Comparison of ENCODE assay signal across 9 mouse cellular contexts in the genomic region with DNA sequence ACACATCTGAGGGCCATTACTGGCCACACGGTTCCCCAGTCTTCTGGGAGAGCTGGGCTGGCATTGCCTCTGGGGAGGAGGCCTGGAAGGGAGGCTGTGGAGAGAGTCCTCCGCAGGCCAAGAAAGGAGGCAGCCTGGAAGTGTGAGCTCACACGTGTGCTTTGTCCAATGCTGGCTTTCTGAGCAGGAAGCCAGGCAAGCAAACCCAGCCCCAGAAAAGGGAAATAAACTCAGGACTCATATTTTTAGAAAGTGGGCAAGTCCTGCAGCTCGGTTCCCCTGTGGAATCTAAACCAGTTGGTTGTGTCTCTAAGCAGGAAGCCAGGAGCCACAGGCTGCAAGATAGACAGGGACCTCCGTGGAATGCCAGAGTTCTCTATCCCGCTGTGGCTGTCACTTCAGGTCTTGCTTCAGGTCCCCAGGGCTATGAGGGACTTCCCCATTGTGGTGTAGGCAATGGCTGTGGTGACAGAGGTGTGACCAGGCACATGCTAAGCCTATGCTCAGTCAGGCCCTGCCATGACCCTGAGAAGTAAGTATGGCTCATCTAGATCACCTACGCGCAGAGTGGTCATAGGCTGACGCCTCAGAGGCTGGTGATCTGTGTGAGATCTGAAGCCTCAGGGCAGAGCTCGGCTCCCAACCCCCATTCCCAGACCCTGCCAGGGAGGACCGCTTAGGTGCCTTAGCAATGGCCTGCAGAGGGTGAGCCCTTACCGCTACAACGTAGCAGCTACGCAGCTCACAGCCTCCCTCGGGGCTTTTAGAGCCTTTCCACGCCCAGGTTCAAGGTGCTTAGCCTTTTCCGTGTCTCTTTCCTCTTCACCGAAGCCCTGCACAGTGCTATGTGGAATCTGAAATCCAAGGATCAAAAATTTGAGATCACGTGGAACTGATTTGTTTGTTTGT. TPM values are rescaled to one million over a fixed set of nuclear protein-coding genes. Genes with fewer than 3 reads are reported as not detected.
A peak's percentile ranks its signal among the peaks of the same experiment; 100 is the strongest.
DNase-seq lines count a peak whose midpoint lies in the region; ATAC-seq and TF ChIP-seq lines count a peak whose summit lies in the region.
"Had no signal": no experiment of that assay in that cellular context is flagged by ENCODE, and none has a peak within 500 bp of the region (broad histone marks: within the 10 kb centered on the region; RNA-seq: fewer than 3 reads in every experiment).

No protein-coding gene starts in this region.

- DNase-seq in heart, adult 11 months = peak; percentile 89
- DNase-seq in heart, postnatal 36 days = no peak
- DNase-seq in lung, postnatal 25 days (ENCODE audit: low spot score) = peak; percentile 26
- no peak for DNase-seq in lung, postnatal 10 days
- peak; percentile 38 to 60 for DNase-seq in spleen, adult 2 months (ENCODE audit: low read depth in 1 of 2, low spot score in 2 of 2)
- DNase-seq in adrenal gland, postnatal 25 days = no peak
- DNase-seq in forebrain, embryonic 14.5 days (ENCODE audit: low spot score) = no peak

- H3K27me3 ChIP-seq in intestine, postnatal 0 days (replicated peaks; ENCODE audit: control insufficient read depth, insufficient read depth, low read length) = no peaks in the 10 kb centered on the region
- no peaks in the 10 kb centered on the region for H3K27me3 ChIP-seq in spleen, adult 2 months (ENCODE audit: control insufficient read depth, insufficient read depth, low read length)
- no peaks in the 10 kb centered on the region for H3K27me3 ChIP-seq in forebrain, embryonic 14.5 days (replicated peaks; ENCODE audit: control insufficient read depth, insufficient read depth, low read length)

- no peak overlapping the region for H3K4me2 ChIP-seq in intestine, postnatal 0 days (replicated peaks; ENCODE audit: low read depth)
- H3K4me2 ChIP-seq in forebrain, embryonic 14.5 days (ENCODE audit: low read length) = no peak overlapping the region

- H3K4me1 ChIP-seq in intestine, postnatal 0 days (replicated peaks; ENCODE audit: control insufficient read depth, insufficient read depth, low read length) = 0 out of 2 replicates have a peak, but pooled peaks cover 3% of the 10 kb centered on the region
- no peaks in the 10 kb centered on the region; the same call in 1 of the 2 replicates for H3K4me1 ChIP-seq in spleen, adult 2 months (ENCODE audit: control insufficient read depth, insufficient read depth, insufficient read length)
- no peaks in the 10 kb centered on the region for H3K4me1 ChIP-seq in forebrain, embryonic 14.5 days (ENCODE audit: control insufficient read depth, insufficient read depth, low read length)

- TF ChIP-seq POLR2A in spleen, adult 2 months (IDR thresholded peaks at IDR 0.05; ENCODE audit: low read depth, low read length) = no peak

- H3K9ac ChIP-seq in intestine, postnatal 0 days (ENCODE audit: low read depth, low read length) = no peak overlapping the region
- H3K9ac ChIP-seq in forebrain, embryonic 14.5 days (ENCODE audit: low read length) = no peak overlapping the region

- no peak overlapping the region for H3K27ac ChIP-seq in intestine, postnatal 0 days (ENCODE audit: low read depth, low read length)
- H3K27ac ChIP-seq in spleen, adult 2 months (ENCODE audit: insufficient read depth, low read length) = no peak overlapping the region
- H3K27ac ChIP-seq in forebrain, embryonic 14.5 days (ENCODE audit: low read depth, low read length) = no peak overlapping the region

- H3K36me3 ChIP-seq in intestine, postnatal 0 days (ENCODE audit: control insufficient read depth, insufficient read depth) = no peaks in the 10 kb centered on the region
- H3K36me3 ChIP-seq in spleen, adult 2 months (ENCODE audit: control insufficient read depth, insufficient read depth, low read length) = no peaks in the 10 kb centered on the region
- no peaks in the 10 kb centered on the region for H3K36me3 ChIP-seq in forebrain, embryonic 14.5 days (ENCODE audit: control insufficient read depth, insufficient read depth, low read length)

- no peak for TF ChIP-seq CTCF in intestine, postnatal 0 days (IDR thresholded peaks at IDR 0.05; ENCODE audit: low read depth)
- no peak for TF ChIP-seq CTCF in spleen, adult 2 months (IDR thresholded peaks at IDR 0.05; ENCODE audit: extremely low read depth, insufficient read depth, insufficient read length, insufficient replicate concordance)

- H3K4me3 ChIP-seq in intestine, postnatal 0 days (ENCODE audit: low read depth, low read length) = no peak overlapping the region
- no peak overlapping the region for H3K4me3 ChIP-seq in spleen, adult 2 months (ENCODE audit: extremely low read depth, insufficient read depth, insufficient read length)
- no peak overlapping the region for H3K4me3 ChIP-seq in forebrain, embryonic 14.5 days (ENCODE audit: low read depth, low read length)
- H3K4me3 ChIP-seq: myocyte had no signal

- intact Hi-C loops in heart, postnatal 36 days (cut with DNase I) = no loop called here

- WGBS in intestine, postnatal 0 days = 66% methylated on average over 19 of the region's 19 CpGs
- 48% methylated on average over 19 of the region's 19 CpGs for WGBS in spleen, adult 2 months
- WGBS in forebrain, embryonic 14.5 days = 84% methylated on average over 19 of the region's 19 CpGs

- no peaks in the 10 kb centered on the region for H3K9me3 ChIP-seq in intestine, postnatal 0 days (ENCODE audit: control insufficient read depth)
- no peaks in the 10 kb centered on the region for H3K9me3 ChIP-seq in forebrain, embryonic 14.5 days (replicated peaks; ENCODE audit: control insufficient read depth, low read length)

- peak; percentile 55 for ATAC-seq in intestine, postnatal 0 days
- no peak for ATAC-seq in forebrain, embryonic 14.5 days

RNA-seq across cellular contexts. Expression of a gene that starts 44.1 kb away (rescaled TPM):
- total RNA-seq in heart, postnatal 36 days (2021) = 10 to 100 TPM; 12.0 to 21.3 TPM
- 9.0 and 10.4 TPM in 2 replicates for polyA plus RNA-seq in intestine, postnatal 0 days (2015; fragmentation: Nextera tagmentation; extraction: Ambion mirVana)
- 9.7 and 10.6 TPM in 2 replicates for polyA plus RNA-seq in spleen, adult 2 months (2012; rRNA removed)
- 11.7 and 13.4 TPM in 2 replicates for total RNA-seq in adrenal gland, postnatal 25 days (2021)
- polyA plus RNA-seq in forebrain, embryonic 14.5 days (2014; fragmentation: Nextera tagmentation; extraction: Ambion mirVana) = 1.8 and 3.4 TPM in 2 replicates

Comparison
In these comparisons a context has a peak if more than half of its experiments do, and no peak if none do; other contexts are left out.
1. DNase-seq: peak in heart, adult 11 months (single experiment), lung, postnatal 25 days (single experiment) and spleen, adult 2 months (2 of 2); none in heart, postnatal 36 days (0 of 2), lung, postnatal 10 days (single experiment), adrenal gland, postnatal 25 days (single experiment) and forebrain, embryonic 14.5 days (single experiment).